Mouse (Mus musculus): ENCODE results near the gene Gjb4.

Gjb4 gene

GRCm38 (mm10) chr4:127353951-127354438, at the start of gene Gjb4:
TSS of gene Gjb4 (minus strand) at chr4:127354081.
- DNase-seq (ENCODE audit: low spot score): no peak

- peak; percentile 24 for DNase-seq (ENCODE audit: low spot score)
Observed at GRCm38 (mm10) chr4:127402614-127403013, 48.7 kb upstream of the Gjb4 start.

- no peak for DNase-seq (ENCODE audit: low spot score)
Observed at GRCm38 (mm10) chr4:127402166-127402565, 48.3 kb upstream of the Gjb4 start.

DNA sequence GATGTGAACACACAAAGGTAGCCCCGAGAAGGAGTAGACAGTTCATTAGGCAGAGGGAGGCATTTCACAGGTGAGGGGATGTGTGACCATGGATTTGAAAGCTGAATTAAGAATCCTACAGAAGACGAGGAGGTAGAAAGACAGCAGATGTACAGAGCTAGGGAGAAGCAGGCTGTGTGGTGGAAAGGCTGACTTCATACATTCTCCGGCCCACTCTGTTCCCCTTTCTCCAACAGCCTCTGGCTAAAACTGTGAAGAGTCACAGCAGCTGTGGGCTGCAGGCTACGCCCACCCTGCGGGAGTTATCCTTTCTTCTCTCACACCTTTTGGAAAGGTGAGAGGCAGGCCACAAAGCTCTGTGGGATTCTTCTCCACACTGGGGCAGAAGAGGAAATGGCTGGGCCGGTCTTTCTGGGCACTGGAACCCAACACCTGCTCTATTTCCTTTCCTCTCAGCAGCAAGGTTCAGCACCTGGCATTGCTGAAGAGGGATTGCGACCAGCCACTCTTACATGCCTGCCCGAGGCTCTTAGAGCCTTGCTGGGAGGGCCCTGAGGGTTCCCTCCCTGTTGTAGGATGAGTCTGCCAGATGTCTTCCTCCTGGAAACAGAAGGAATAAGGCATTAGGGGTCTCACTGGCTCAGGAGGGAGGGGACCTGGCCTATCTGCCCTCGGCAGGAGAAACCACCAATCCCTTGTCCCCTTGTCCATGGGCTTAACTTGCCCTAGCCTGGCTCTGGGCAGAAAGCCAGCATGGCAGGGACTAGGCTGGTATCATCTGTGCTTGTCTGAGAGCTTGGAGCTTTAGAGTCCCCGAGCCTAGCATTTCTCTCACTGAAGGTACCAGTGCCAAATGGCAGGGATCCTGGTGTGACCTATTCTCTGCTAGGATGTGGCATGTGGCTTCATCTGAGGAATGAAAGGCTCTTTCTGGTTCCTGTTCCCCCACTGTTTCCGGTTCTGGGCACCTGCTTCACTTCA, 46.6 kb upstream of the Gjb4 start:
- DNase-seq (ENCODE audit: low spot score): no peak

- no peak for DNase-seq (ENCODE audit: low spot score)
Observed at GRCm38 (mm10) chr4:127395591-127395990, 41.7 kb upstream of the Gjb4 start.

DNA sequence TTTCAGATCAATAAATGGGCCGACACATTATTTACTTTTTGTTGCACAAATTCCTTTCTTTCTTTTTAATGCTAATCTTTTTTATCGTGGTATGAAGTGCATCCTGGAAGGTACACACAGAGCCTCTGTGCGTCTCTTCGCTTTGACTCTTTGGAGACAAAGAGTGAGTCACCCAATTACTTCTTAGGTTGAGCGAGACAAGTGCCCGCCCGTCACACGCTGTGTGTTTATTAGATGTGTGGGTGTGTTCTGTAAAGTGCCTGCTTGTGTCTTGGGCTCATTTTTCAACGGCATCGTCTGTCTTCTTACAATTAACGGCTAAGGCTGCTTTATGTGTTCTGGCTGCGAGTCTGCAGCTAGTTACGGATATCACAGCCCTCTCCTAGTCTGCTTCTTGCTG, 35.8 kb upstream of the Gjb4 start:
- DNase-seq (ENCODE audit: low spot score): peak; percentile 67

DNA sequence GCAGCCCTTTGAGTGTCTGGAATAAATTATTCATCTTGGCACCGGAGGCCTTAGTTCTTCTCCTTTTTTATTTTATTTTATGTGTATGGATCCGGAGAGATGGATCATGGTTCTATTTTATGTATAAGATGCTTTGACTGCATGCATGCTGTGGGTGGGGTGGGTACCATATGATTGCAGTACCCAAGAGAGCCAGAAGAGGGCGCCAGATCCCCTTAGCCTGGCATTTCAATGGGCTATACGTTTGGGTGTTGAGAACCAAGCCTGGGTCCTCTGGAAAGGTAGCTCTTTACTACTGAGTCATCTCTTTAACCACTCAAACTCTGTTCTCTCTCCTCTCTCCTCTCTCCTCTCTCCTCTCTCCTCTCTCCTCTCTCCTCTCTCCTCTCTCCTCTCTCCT, 23.5 kb upstream of the Gjb4 start:
- DNase-seq (ENCODE audit: low spot score): no peak

GRCm38 (mm10) chr4:127375541-127376177, 21.8 kb upstream of the Gjb4 start:
- no peak for DNase-seq (ENCODE audit: low spot score)

GRCm38 (mm10) chr4:127374645-127375044, 20.8 kb upstream of the Gjb4 start:
- no peak for DNase-seq (ENCODE audit: low spot score)

DNA sequence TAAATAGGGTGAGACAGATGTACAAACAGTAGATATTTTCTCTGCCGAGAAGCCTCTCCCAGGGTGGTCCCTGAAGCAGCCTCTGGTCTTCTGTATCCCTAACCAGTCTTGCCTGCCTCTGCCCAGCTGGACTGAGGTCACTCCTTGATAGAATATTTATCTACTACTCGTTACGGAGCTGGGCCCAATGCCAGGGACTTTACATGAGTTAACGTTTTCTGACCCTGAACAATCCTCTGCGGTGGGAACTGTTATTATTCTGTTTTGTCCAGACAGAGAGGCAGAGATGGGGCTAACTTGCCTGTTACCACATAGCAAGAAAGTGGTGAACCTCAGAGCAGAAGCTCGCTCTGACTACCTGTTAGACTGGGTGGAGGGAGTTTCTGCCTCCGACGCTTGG, 19.6 kb upstream of the Gjb4 start:
- peak; percentile 14 for DNase-seq (ENCODE audit: low spot score)

GRCm38 (mm10) chr4:127371546-127371945, 17.7 kb upstream of the Gjb4 start:
- peak; percentile 20 for DNase-seq (ENCODE audit: low spot score)

- no peak for DNase-seq (ENCODE audit: low spot score)
Observed at GRCm38 (mm10) chr4:127370447-127370846, 16.6 kb upstream of the Gjb4 start.

DNA sequence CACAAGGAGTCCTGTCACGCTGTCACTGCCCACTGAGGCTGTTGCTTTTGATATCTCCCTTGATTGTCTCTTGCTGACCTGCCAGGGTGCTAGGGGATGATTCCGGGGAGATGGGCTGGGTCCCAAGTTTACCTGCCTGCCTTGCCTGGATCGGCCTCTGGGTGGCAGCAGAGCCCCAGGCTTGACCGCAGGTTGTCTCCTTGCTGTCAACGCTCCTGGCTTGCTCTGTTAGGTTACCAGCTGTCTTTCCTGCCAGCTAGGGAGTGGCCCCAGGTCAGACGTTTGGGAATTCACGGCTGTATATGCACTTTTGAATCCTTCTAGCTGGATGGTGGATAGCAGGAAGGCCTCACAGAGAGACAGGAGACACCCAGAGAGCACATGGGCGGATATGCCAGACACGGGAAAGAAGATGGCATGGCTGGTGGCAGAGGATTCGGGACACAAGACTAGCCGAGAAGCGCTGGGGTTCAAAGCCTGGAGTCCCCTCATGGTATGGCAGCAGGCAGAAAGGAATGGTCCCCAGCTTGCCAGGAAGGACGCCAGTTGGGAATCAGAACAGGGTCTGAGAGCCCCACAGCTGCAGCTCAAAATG, 14.6 kb upstream of the Gjb4 start:
- DNase-seq (ENCODE audit: low spot score): peak; percentile 65

DNA sequence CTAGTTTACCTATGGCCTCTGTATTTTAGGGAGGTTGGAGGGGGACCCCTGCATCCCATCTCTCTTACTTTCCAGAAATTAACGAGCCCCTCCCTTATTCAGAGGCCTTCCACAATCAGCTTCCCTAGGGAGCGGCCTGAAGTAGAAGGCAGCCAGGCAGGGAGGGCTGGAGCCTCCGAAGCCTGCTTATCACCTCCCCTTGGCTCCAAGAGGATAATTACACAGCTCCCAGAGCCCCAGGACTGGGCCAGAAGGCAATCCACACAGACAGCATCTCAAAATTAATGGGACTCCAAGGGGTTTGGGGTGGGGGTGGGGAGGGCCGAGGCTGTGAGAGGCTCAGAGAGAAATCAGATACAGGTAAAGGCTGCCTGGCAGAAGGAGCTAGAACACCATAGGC, 12.0 kb upstream of the Gjb4 start:
- DNase-seq (ENCODE audit: low spot score): no peak

DNA sequence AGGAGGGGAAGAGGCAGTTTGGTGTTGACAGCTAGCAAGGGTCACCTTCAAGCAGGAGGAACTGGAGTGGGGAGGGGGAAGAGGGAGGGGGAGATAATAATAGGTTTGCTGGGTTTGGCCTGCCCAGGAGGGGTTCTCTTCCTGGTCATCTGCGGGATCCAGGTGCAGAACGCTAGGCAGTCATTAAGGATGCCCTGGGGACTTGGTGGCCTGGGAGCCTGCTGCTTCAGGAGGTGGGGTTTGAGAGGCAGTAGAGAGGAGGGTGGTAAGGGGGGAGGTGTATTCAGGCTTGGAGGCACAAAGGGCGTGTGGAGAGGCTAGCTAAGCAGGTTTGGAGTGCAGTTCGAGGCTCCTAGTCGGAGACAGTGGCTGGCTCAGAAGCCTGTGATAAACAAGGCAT, 11.6 kb upstream of the Gjb4 start:
- no peak for DNase-seq (ENCODE audit: low spot score)

GRCm38 (mm10) chr4:127364431-127364830, 10.6 kb upstream of the Gjb4 start:
- no peak for DNase-seq (ENCODE audit: low spot score)

GRCm38 (mm10) chr4:127363331-127363730, 9.4 kb upstream of the Gjb4 start:
- DNase-seq (ENCODE audit: low spot score): no peak

DNA sequence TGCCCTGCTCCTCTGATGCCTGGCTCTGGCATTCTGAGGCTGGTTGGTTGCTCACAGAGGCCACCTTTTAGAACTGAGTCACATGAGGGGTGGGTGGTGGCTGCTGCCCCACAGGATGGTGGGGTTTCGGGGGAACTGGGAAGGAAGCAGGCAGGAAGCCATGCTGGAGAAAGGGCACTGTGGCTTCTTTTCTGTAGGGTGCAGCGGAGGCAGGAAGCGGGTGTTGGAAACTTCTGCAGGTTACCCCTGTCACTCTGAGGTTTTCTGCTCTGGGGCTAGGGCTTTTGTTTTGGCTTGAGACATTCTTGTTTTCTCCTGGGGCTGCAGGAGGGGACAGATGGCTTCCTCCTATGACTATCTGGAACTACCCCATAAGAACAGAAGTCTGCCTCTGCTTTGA, 8.6 kb upstream of the Gjb4 start:
- no peak for DNase-seq (ENCODE audit: low spot score)

- DNase-seq (ENCODE audit: low spot score): no peak
Observed at GRCm38 (mm10) chr4:127358018-127358417, 4.1 kb upstream of the Gjb4 start, which contains the start of gene Gjb5. TSS of gene Gjb5 (minus strand) at chr4:127358181.

- no peak for DNase-seq (ENCODE audit: low spot score)
Observed at GRCm38 (mm10) chr4:127354506-127355485, 915 bp upstream of the Gjb4 start.

- DNase-seq (ENCODE audit: low spot score): no peak
Observed at GRCm38 (mm10) chr4:127352594-127352993, 1.3 kb downstream of the Gjb4 start.
